Mouse (Mus musculus): Measurements from ENCODE around the gene Fes.
A peak's percentile ranks its signal among the peaks of the same experiment; 100 is the strongest.
"Not testable (repeated sequence)": the region's sequence is repeated elsewhere in the genome, so short reads cannot be mapped to it uniquely, and the experiment has no call there.

Fes gene

GRCm38 (mm10) chr7:80404101-80404894, 16.6 kb upstream of the Fes start:
- DNase-seq (ENCODE audit: low spot score), result no peak

GRCm38 (mm10) chr7:80403551-80403950, 15.8 kb upstream of the Fes start:
- DNase-seq (ENCODE audit: low spot score), result peak; percentile 33

GRCm38 (mm10) chr7:80402651-80403321, 15.0 kb upstream of the Fes start:
- no peak for DNase-seq (ENCODE audit: low spot score)

- DNase-seq (ENCODE audit: low spot score), result no peak
These were observed 14.3 kb upstream of the Fes start for GRCm38 (mm10) chr7:80401860-80402641.

GRCm38 (mm10) chr7:80401041-80401859, 13.5 kb upstream of the Fes start:
- DNase-seq (ENCODE audit: low spot score), result no peak

GRCm38 (mm10) chr7:80400571-80400970, 12.8 kb upstream of the Fes start:
- DNase-seq (ENCODE audit: low spot score), result no peak

- no peak for DNase-seq (ENCODE audit: low spot score)
These were observed 12.4 kb upstream of the Fes start for GRCm38 (mm10) chr7:80400099-80400498.

- DNase-seq (ENCODE audit: low spot score), result no peak
These were observed 11.1 kb upstream of the Fes start for GRCm38 (mm10) chr7:80398654-80399444.

GRCm38 (mm10) chr7:80397986-80398385, 10.2 kb upstream of the Fes start:
- no peak for DNase-seq (ENCODE audit: low spot score)

GRCm38 (mm10) chr7:80396427-80396826, 8.7 kb upstream of the Fes start:
- not testable (repeated sequence) for DNase-seq (ENCODE audit: low spot score)

GRCm38 (mm10) chr7:80394600-80394999, 6.9 kb upstream of the Fes start:
- no peak for DNase-seq (ENCODE audit: low spot score)

- no peak for DNase-seq (ENCODE audit: low spot score)
These were observed 4.4 kb upstream of the Fes start for GRCm38 (mm10) chr7:80392119-80392518.

GRCm38 (mm10) chr7:80387033-80387632, 613 bp downstream of the Fes start:
- no peak for DNase-seq (ENCODE audit: low spot score)

- DNase-seq (ENCODE audit: low spot score), result peak; percentile 85
These were observed 1.4 kb downstream of the Fes start for GRCm38 (mm10) chr7:80386235-80386930.

GRCm38 (mm10) chr7:80382919-80383318, 4.8 kb downstream of the Fes start:
- DNase-seq (ENCODE audit: low spot score), result no peak

- no peak for DNase-seq (ENCODE audit: low spot score)
These were observed 8.2 kb downstream of the Fes start for GRCm38 (mm10) chr7:80379531-80379930.

GRCm38 (mm10) chr7:80377471-80377870, 10.3 kb downstream of the Fes start:
- DNase-seq (ENCODE audit: low spot score), result no peak

GRCm38 (mm10) chr7:80376192-80376591, 11.6 kb downstream of the Fes start:
- DNase-seq (ENCODE audit: low spot score), result no peak

GRCm38 (mm10) chr7:80375376-80376039, 12.2 kb downstream of the Fes start:
- no peak for DNase-seq (ENCODE audit: low spot score)
